Mouse (Mus musculus): ENCODE data around the gene Gigyf2.
A peak's percentile ranks its signal among the peaks of the same experiment; 100 is the strongest.

Gigyf2 gene

GRCm38 (mm10) chr1:87326742-87327163, at the start of gene Gigyf2:
TSS of gene Gigyf2 (plus strand) at chr1:87326998.
- peak; percentile 96 for DNase-seq (ENCODE audit: low read depth, low spot score)

GRCm38 (mm10) chr1:87280281-87280680, 46.5 kb upstream of the Gigyf2 start:
- DNase-seq (ENCODE audit: low read depth, low spot score), result no peak

GRCm38 (mm10) chr1:87281599-87282412, 45.0 kb upstream of the Gigyf2 start:
- DNase-seq (ENCODE audit: low read depth, low spot score), result no peak

GRCm38 (mm10) chr1:87282413-87282788, 44.4 kb upstream of the Gigyf2 start:
- no peak for DNase-seq (ENCODE audit: low read depth, low spot score)

- DNase-seq (ENCODE audit: low read depth, low spot score), result no peak
Measured at GRCm38 (mm10) chr1:87283410-87283960, 43.3 kb upstream of the Gigyf2 start.

- DNase-seq (ENCODE audit: low read depth, low spot score), result no peak
Measured at GRCm38 (mm10) chr1:87287105-87287504, 39.7 kb upstream of the Gigyf2 start.

GRCm38 (mm10) chr1:87291416-87291815, 35.4 kb upstream of the Gigyf2 start:
- DNase-seq (ENCODE audit: low read depth, low spot score), result no peak

GRCm38 (mm10) chr1:87292420-87293190, 34.2 kb upstream of the Gigyf2 start:
- DNase-seq (ENCODE audit: low read depth, low spot score), result peak; percentile 16

- DNase-seq (ENCODE audit: low read depth, low spot score), result no peak
Measured at GRCm38 (mm10) chr1:87294063-87294710, 32.6 kb upstream of the Gigyf2 start.

- DNase-seq (ENCODE audit: low read depth, low spot score), result no peak
Measured at GRCm38 (mm10) chr1:87294951-87295350, 31.8 kb upstream of the Gigyf2 start.

- no peak for DNase-seq (ENCODE audit: low read depth, low spot score)
Measured at GRCm38 (mm10) chr1:87297346-87297925, 29.4 kb upstream of the Gigyf2 start.

- no peak for DNase-seq (ENCODE audit: low read depth, low spot score)
Measured at GRCm38 (mm10) chr1:87300360-87301286, 26.2 kb upstream of the Gigyf2 start.

GRCm38 (mm10) chr1:87301971-87302370, 24.8 kb upstream of the Gigyf2 start:
- DNase-seq (ENCODE audit: low read depth, low spot score), result no peak

- no peak for DNase-seq (ENCODE audit: low read depth, low spot score)
Measured at GRCm38 (mm10) chr1:87308952-87309351, 17.8 kb upstream of the Gigyf2 start.

GRCm38 (mm10) chr1:87309621-87310020, 17.2 kb upstream of the Gigyf2 start:
- DNase-seq (ENCODE audit: low read depth, low spot score), result no peak

- DNase-seq (ENCODE audit: low read depth, low spot score), result no peak
Measured at GRCm38 (mm10) chr1:87312681-87313080, 14.1 kb upstream of the Gigyf2 start.

- DNase-seq (ENCODE audit: low read depth, low spot score), result no peak
Measured at GRCm38 (mm10) chr1:87313116-87313515, 13.7 kb upstream of the Gigyf2 start.

- no peak for DNase-seq (ENCODE audit: low read depth, low spot score)
Measured at GRCm38 (mm10) chr1:87313843-87314570, 12.8 kb upstream of the Gigyf2 start.

GRCm38 (mm10) chr1:87315431-87315830, 11.4 kb upstream of the Gigyf2 start:
- DNase-seq (ENCODE audit: low read depth, low spot score), result no peak

- DNase-seq (ENCODE audit: low read depth, low spot score), result no peak
Measured at GRCm38 (mm10) chr1:87315894-87316293, 10.9 kb upstream of the Gigyf2 start.
